Mouse (Mus musculus): ENCODE results near the gene Fgf3. TPM values are rescaled to one million over a fixed set of nuclear protein-coding genes. Genes with fewer than 3 reads are reported as not detected.

The Fgf3 gene
- polyA plus RNA-seq, 1 experiment from 2014 or later: 0.21 TPM

- H3K9ac ChIP-seq (ENCODE audit: low read depth, low read length): no peak within 1 kb of the TSS
- H3K4me2 ChIP-seq: no peak within 1 kb of the TSS
- no peak for ATAC-seq (replicated peaks; ENCODE audit: low FRiP score)
- no peaks in the 10 kb centered on the region for H3K36me3 ChIP-seq (ENCODE audit: control insufficient read depth, insufficient read depth, low read length)
- H3K4me1 ChIP-seq (replicated peaks; ENCODE audit: control insufficient read depth, insufficient read depth, low read length): no peaks in the 10 kb centered on the region
- no peaks in the 10 kb centered on the region for H3K9me3 ChIP-seq (ENCODE audit: control insufficient read depth, low read length)
- peaks cover 15% of the 10 kb centered on the region for H3K27me3 ChIP-seq (replicated peaks; ENCODE audit: control insufficient read depth, insufficient read depth, low read length)
- H3K27ac ChIP-seq (ENCODE audit: low read depth, low read length): no peak within 1 kb of the TSS
- DNase-seq (ENCODE audit: low spot score): no peak
- H3K4me3 ChIP-seq (ENCODE audit: low read depth, low read length): no peak within 1 kb of the TSS
Measured at GRCm38 (mm10) chr7:144847067-144847466, 9.2 kb downstream of the Fgf3 start, which contains the start of gene Fgf4. Fgf4 (plus strand) TSS chr7:144847367.

- no peak for ATAC-seq (replicated peaks; ENCODE audit: low FRiP score)
- no peak overlapping the region for H3K4me2 ChIP-seq
- H3K9me3 ChIP-seq (ENCODE audit: control insufficient read depth, low read length): no peaks in the 10 kb centered on the region
- no peaks in the 10 kb centered on the region for H3K36me3 ChIP-seq (ENCODE audit: control insufficient read depth, insufficient read depth, low read length)
- DNase-seq (ENCODE audit: low spot score): no peak
- H3K4me1 ChIP-seq (replicated peaks; ENCODE audit: control insufficient read depth, insufficient read depth, low read length): no peaks in the 10 kb centered on the region
- no peak overlapping the region for H3K4me3 ChIP-seq (ENCODE audit: low read depth, low read length)
- WGBS: 53% methylated on average over 3 of the region's 3 CpGs
- peaks cover 8% of the 10 kb centered on the region for H3K27me3 ChIP-seq (replicated peaks; ENCODE audit: control insufficient read depth, insufficient read depth, low read length)
- H3K27ac ChIP-seq (ENCODE audit: low read depth, low read length): no peak overlapping the region
- no peak overlapping the region for H3K9ac ChIP-seq (ENCODE audit: low read depth, low read length)
Measured at GRCm38 (mm10) chr7:144851321-144851720, 13.4 kb downstream of the Fgf3 start.

DNA sequence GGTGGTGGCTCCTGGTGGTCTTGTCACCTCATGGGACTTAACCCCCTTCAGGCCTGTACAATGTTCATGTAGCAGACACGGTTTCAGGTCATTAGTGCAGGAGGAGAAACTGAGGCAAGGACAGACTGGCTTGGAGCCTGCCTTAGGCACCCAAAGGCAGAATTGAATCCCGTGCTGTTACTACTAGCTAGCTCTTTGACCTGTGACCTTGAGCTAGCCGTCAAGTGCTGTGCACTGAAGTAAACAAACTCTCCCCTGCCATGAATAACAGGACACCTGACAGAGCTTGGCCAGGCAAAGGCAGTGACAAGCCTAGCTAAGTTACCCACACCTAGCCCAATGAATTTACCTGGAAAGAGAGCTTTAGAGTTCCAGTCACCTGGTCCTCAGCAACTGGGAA is 17.1 kb downstream of the Fgf3 start:
- 47% methylated on average over 3 of the region's 3 CpGs for WGBS
- ATAC-seq (replicated peaks; ENCODE audit: low FRiP score) (no peak), DNase-seq (ENCODE audit: low spot score) (no peak)
- no peaks in the 10 kb centered on the region for H3K36me3 ChIP-seq (ENCODE audit: control insufficient read depth, insufficient read depth, low read length)
- no peaks in the 10 kb centered on the region for H3K4me1 ChIP-seq (replicated peaks; ENCODE audit: control insufficient read depth, insufficient read depth, low read length)
- H3K27me3 ChIP-seq (replicated peaks; ENCODE audit: control insufficient read depth, insufficient read depth, low read length): peaks cover 20% of the 10 kb centered on the region
- H3K9ac ChIP-seq (ENCODE audit: low read depth, low read length): no peak overlapping the region
- no peaks in the 10 kb centered on the region for H3K9me3 ChIP-seq (ENCODE audit: control insufficient read depth, low read length)
- no peak overlapping the region for H3K4me2 ChIP-seq
- H3K27ac ChIP-seq (ENCODE audit: low read depth, low read length): no peak overlapping the region
- no peak overlapping the region for H3K4me3 ChIP-seq (ENCODE audit: low read depth, low read length)

DNA sequence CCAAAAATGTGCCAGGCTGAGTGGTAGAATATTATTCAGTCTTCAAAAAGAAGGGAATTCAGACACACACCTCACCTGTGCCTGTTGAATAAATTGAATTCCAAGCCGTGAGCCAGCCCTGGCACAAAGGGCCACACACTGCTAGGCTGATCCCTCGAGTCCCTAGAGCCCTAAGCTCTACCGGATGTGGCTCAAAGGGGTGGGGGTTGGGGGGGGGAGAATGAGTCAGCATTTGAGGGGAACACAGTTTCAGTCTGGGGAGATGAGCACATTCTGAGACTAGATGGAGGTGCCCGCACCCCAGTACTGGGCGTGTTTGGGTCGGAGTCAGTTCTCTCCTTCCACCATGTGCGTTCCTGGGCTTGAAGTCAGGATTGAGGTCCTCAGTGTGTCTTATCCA is 19.3 kb downstream of the Fgf3 start:
- Histone ChIP-seq H3K4me2 (no peak overlapping the region), H3K36me3 (ENCODE audit: control insufficient read depth, insufficient read depth, low read length) (no peaks in the 10 kb centered on the region), H3K27me3 (replicated peaks; ENCODE audit: control insufficient read depth, insufficient read depth, low read length) (peaks cover 36% of the 10 kb centered on the region), H3K4me1 (replicated peaks; ENCODE audit: control insufficient read depth, insufficient read depth, low read length) (peaks cover 5% of the 10 kb centered on the region; the same call in 1 of the 2 replicates), H3K4me3 (ENCODE audit: low read depth, low read length) (no peak overlapping the region), H3K9me3 (ENCODE audit: control insufficient read depth, low read length) (no peaks in the 10 kb centered on the region), H3K27ac (ENCODE audit: low read depth, low read length) (no peak overlapping the region), H3K9ac (ENCODE audit: low read depth, low read length) (no peak overlapping the region)
- whole genome bisulfite sequencing: 77% methylated on average over 7 of the region's 7 CpGs
- DNase-seq (ENCODE audit: low spot score) (no peak), ATAC-seq (replicated peaks; ENCODE audit: low FRiP score) (no peak)

DNA sequence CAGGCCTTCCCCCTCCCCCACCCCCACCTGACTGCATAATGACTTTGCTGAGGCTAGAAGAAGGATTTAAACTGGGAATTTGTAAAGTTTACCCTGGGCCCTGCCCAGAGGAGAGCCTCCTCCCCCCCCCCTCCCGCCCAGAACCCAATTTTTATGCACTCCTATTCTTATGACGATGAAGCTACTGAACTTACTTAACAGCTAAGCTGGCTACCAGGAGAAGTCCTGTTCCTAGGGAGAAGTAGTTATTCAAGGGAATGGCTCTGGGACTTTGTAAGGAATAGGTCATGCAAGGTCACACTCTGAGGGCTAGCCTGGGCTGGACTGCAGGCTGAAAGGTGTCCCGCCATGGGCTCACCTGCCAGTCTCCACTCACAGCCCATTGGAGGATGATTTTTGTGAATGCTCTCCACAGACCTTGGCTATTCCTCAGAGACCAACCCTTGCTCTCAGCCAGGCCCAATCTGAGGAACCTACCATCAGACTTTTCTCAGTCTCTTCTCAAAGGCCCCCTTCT is 20.0 kb downstream of the Fgf3 start:
- Histone ChIP-seq H3K4me3 (ENCODE audit: low read depth, low read length) (no peak overlapping the region), H3K9ac (ENCODE audit: low read depth, low read length) (no peak overlapping the region), H3K27ac (ENCODE audit: low read depth, low read length) (no peak overlapping the region), H3K4me1 (replicated peaks; ENCODE audit: control insufficient read depth, insufficient read depth, low read length) (peaks cover 5% of the 10 kb centered on the region; the same call in 1 of the 2 replicates), H3K9me3 (ENCODE audit: control insufficient read depth, low read length) (no peaks in the 10 kb centered on the region), H3K4me2 (no peak overlapping the region), H3K36me3 (ENCODE audit: control insufficient read depth, insufficient read depth, low read length) (no peaks in the 10 kb centered on the region), H3K27me3 (replicated peaks; ENCODE audit: control insufficient read depth, insufficient read depth, low read length) (peaks cover 43% of the 10 kb centered on the region)
- ATAC-seq (replicated peaks; ENCODE audit: low FRiP score) (no peak), DNase-seq (ENCODE audit: low spot score) (no peak)
- whole genome bisulfite sequencing: 70% methylated on average over 3 of the region's 3 CpGs

GRCm38 (mm10) chr7:144858702-144859101 is 20.8 kb downstream of the Fgf3 start:
- H3K9me3 ChIP-seq (ENCODE audit: control insufficient read depth, low read length): no peaks in the 10 kb centered on the region
- no peak overlapping the region for H3K27ac ChIP-seq (ENCODE audit: low read depth, low read length)
- H3K4me3 ChIP-seq (ENCODE audit: low read depth, low read length): no peak overlapping the region
- H3K4me1 ChIP-seq (replicated peaks; ENCODE audit: control insufficient read depth, insufficient read depth, low read length): peaks cover 5% of the 10 kb centered on the region; the same call in 1 of the 2 replicates
- no peak overlapping the region for H3K9ac ChIP-seq (ENCODE audit: low read depth, low read length)
- no peak overlapping the region for H3K4me2 ChIP-seq
- DNase-seq (ENCODE audit: low spot score) (no peak), ATAC-seq (replicated peaks; ENCODE audit: low FRiP score) (no peak)
- no peaks in the 10 kb centered on the region for H3K36me3 ChIP-seq (ENCODE audit: control insufficient read depth, insufficient read depth, low read length)
- H3K27me3 ChIP-seq (replicated peaks; ENCODE audit: control insufficient read depth, insufficient read depth, low read length): peaks cover 49% of the 10 kb centered on the region
- 93% methylated on average over 1 of the region's 1 CpGs for WGBS

GRCm38 (mm10) chr7:144861056-144861768 is 23.3 kb downstream of the Fgf3 start:
- ATAC-seq (replicated peaks; ENCODE audit: low FRiP score): no peak
- Histone ChIP-seq H3K9ac (ENCODE audit: low read depth, low read length) (no peak overlapping the region), H3K4me1 (replicated peaks; ENCODE audit: control insufficient read depth, insufficient read depth, low read length) (peaks cover 5% of the 10 kb centered on the region; the same call in 1 of the 2 replicates), H3K9me3 (ENCODE audit: control insufficient read depth, low read length) (no peaks in the 10 kb centered on the region), H3K4me2 (peak overlapping the region; percentile 42), H3K27ac (ENCODE audit: low read depth, low read length) (no peak overlapping the region), H3K4me3 (ENCODE audit: low read depth, low read length) (peak overlapping the region; percentile 30), H3K36me3 (ENCODE audit: control insufficient read depth, insufficient read depth, low read length) (no peaks in the 10 kb centered on the region), H3K27me3 (replicated peaks; ENCODE audit: control insufficient read depth, insufficient read depth, low read length) (peaks cover 72% of the 10 kb centered on the region)
- DNase-seq (ENCODE audit: low spot score): no peak
- WGBS: 2% methylated on average over 71 of the region's 72 CpGs

DNA sequence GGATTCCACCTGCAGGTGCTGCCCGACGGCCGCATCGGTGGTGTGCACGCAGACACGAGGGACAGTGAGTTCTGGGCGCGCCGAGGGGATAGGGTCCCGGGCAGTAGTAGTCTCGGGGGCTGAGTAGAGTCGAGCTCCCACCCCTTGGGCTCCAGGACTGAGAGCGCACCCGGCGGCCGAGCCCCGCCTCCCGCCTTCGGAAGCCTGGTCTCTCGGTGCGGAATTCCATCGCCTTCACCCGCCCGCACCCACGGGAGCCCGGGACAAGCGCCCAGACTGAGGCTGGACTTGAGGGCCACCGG is 23.8 kb downstream of the Fgf3 start:
- Histone ChIP-seq H3K27ac (ENCODE audit: low read depth, low read length) (no peak overlapping the region), H3K27me3 (replicated peaks; ENCODE audit: control insufficient read depth, insufficient read depth, low read length) (peaks cover 75% of the 10 kb centered on the region), H3K4me3 (ENCODE audit: low read depth, low read length) (0 out of 2 replicates have a peak overlapping the region, but pooled peaks have one; percentile 30), H3K36me3 (ENCODE audit: control insufficient read depth, insufficient read depth, low read length) (no peaks in the 10 kb centered on the region), H3K4me1 (replicated peaks; ENCODE audit: control insufficient read depth, insufficient read depth, low read length) (peaks cover 5% of the 10 kb centered on the region; the same call in 1 of the 2 replicates), H3K9ac (ENCODE audit: low read depth, low read length) (no peak overlapping the region), H3K9me3 (ENCODE audit: control insufficient read depth, low read length) (no peaks in the 10 kb centered on the region), H3K4me2 (peak overlapping the region; percentile 42; the same call in 1 of the 2 replicates)
- ATAC-seq (replicated peaks; ENCODE audit: low FRiP score) (no peak), DNase-seq (ENCODE audit: low spot score) (no peak)
- WGBS: 3% methylated on average over 28 of the region's 28 CpGs

DNA sequence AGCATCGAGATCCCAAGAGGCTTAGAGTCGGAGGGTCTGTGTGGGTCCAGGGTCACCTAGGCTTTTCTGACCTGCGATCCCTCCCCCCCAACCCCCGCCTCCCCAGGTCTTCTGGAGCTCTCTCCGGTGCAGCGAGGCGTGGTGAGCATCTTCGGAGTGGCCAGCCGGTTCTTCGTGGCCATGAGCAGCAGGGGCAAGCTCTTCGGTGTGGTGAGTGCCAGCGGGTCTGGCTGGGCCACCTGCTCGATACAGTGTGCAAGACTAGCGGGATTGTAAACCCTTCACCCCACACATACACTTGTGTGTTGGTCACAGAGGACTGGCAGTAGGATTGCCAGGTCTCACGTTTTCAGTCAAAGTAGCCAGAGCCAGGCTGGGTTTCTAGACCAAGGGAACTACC is 24.2 kb downstream of the Fgf3 start:
- WGBS: 2% methylated on average over 15 of the region's 15 CpGs
- no peak for ATAC-seq (replicated peaks; ENCODE audit: low FRiP score)
- H3K27me3 ChIP-seq (replicated peaks; ENCODE audit: control insufficient read depth, insufficient read depth, low read length): peaks cover 79% of the 10 kb centered on the region
- no peak overlapping the region for H3K9ac ChIP-seq (ENCODE audit: low read depth, low read length)
- no peak overlapping the region for H3K4me3 ChIP-seq (ENCODE audit: low read depth, low read length)
- no peaks in the 10 kb centered on the region for H3K36me3 ChIP-seq (ENCODE audit: control insufficient read depth, insufficient read depth, low read length)
- no peak overlapping the region for H3K27ac ChIP-seq (ENCODE audit: low read depth, low read length)
- H3K4me1 ChIP-seq (replicated peaks; ENCODE audit: control insufficient read depth, insufficient read depth, low read length): peaks cover 5% of the 10 kb centered on the region; the same call in 1 of the 2 replicates
- no peaks in the 10 kb centered on the region for H3K9me3 ChIP-seq (ENCODE audit: control insufficient read depth, low read length)
- H3K4me2 ChIP-seq: no peak overlapping the region
- no peak for DNase-seq (ENCODE audit: low spot score)

Measured in liver, embryonic 11.5 days (tissue).